Mouse (Mus musculus): ENCODE measurements around the gene Pvr.

Pvr gene

GRCm38 (mm10) chr7:19935961-19936360 lies 15.0 kb upstream of the Pvr start:
- in situ Hi-C loops (cut with MboI, MseI): loop anchor here (25.0 kb wide), 1 partner anchor 924 kb away; the partner anchor contains the start of genes Foxa3, Irf2bp1 and Sympk

GRCm38 (mm10) chr7:19935171-19935751 lies 14.3 kb upstream of the Pvr start:
- in situ Hi-C loops (cut with MboI, MseI): loop anchor here (25.0 kb wide), 1 partner anchor 923 kb away; the partner anchor contains the start of genes Foxa3, Irf2bp1 and Sympk

- in situ Hi-C loops (cut with MboI, MseI): loop anchor here (25.0 kb wide), 1 partner anchor 921 kb away; the partner anchor contains the start of genes Foxa3, Irf2bp1 and Sympk
Observed at GRCm38 (mm10) chr7:19932877-19933809, 12.2 kb upstream of the Pvr start.

DNA sequence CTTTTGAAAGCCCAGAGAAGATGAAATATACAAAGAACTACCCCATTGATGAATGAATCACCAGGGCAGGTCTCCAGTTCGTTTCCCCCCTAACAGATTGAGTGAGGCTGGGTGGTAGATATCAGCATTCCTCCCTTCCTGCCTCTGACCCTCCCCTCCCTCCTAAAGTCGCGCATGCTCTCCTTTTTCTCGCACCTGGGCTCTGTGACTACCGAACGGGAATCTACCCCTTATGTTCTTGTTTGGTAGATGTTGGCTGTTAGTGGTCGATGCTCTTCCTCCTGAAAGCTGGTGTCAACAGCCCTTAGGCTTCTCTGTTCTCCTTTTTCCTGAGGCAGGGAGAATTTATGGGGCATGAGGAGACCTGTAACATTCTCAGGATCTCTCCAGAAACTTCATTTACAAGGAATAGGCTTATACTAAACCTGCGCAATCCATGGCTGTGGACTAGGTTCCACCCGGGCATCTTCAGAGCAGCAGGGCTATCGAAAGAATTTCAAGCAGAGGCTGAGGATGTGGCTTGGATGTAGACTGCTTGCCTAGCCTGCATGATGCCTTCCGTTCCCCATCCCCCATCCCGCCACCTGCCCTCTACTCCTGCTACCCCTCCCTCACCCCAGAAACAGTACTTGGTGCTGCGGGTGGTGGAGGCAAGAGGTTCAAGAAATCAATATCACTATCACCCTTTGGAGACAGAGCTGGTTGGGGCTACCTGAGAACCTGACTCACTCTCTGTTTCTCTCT lies 11.3 kb upstream of the Pvr start:
- in situ Hi-C loops (cut with MboI, MseI): loop anchor here (25.0 kb wide), 1 partner anchor 920 kb away; the partner anchor contains the start of genes Foxa3, Irf2bp1 and Sympk

DNA sequence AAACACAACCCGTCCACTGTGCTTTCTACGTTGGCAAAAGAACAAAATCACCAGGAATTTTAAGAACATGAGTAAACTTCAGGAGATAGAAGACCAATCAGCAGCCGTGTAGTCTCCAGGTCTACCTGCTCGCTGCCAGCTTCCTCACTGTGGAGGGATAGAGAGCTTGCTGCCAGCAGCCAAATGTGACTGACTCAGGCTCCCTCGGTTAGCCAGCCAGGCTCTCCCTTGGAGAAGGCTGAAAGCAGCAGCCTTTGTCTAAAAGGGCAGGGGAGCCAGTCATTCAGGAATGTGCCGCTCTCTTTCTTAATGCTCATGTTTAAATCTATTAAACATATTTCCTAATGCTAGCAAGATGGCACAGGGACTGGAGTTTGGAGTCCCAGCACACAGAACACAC lies 9.5 kb upstream of the Pvr start:
- in situ Hi-C loops (cut with MboI, MseI): loop anchor here (25.0 kb wide), 1 partner anchor 918 kb away; the partner anchor contains the start of genes Foxa3, Irf2bp1 and Sympk

DNA sequence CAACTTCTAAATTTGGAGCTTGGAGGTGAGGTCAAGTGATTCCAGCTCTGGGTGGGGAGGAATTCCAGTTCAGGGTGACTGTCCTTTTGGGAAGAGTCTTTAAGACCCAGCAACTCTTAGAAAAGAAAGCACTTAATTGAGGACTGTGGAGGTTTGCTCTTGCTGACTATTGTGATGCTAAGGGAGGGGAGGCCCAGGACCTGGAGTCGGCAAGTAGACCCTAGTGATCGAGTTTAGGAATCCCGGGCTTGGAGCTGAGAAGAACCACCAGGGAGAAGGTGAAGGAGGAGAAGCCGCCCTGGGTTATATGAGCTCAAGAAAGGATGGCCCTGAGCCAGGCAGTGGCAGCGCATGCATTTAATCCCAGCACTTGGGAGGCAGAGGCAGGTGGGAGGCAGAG lies 7.5 kb upstream of the Pvr start:
- in situ Hi-C loops (cut with MboI, MseI): loop anchor here (25.0 kb wide), 1 partner anchor 916 kb away; the partner anchor contains the start of genes Foxa3, Irf2bp1 and Sympk

- in situ Hi-C loops (cut with MboI, MseI): loop anchor here (25.0 kb wide), 1 partner anchor 915 kb away; the partner anchor contains the start of genes Foxa3, Irf2bp1 and Sympk
Observed at GRCm38 (mm10) chr7:19926849-19927480, 6.0 kb upstream of the Pvr start.

DNA sequence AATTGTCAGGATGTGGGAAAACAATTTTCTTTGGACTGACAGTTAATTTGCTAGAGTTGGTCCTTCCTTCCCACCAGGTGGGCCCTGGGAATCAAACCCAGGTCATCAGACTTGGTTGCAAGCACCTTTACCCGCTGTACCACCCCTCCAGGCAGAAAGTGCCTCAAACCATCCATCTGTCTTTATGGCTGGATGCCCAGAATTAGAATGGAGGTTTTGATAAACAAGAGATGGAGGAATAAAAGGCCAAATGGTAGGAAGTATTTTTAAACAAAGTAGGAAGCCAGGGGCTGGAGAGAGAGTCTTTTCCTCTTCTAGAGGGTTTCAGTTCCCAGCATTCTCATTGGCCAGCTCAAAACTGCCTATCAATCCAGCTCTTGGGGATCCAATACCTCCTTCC lies 4.4 kb upstream of the Pvr start:
- in situ Hi-C loops (cut with MboI, MseI): loop anchor here (25.0 kb wide), 1 partner anchor 913 kb away; the partner anchor contains the start of genes Foxa3, Irf2bp1 and Sympk

DNA sequence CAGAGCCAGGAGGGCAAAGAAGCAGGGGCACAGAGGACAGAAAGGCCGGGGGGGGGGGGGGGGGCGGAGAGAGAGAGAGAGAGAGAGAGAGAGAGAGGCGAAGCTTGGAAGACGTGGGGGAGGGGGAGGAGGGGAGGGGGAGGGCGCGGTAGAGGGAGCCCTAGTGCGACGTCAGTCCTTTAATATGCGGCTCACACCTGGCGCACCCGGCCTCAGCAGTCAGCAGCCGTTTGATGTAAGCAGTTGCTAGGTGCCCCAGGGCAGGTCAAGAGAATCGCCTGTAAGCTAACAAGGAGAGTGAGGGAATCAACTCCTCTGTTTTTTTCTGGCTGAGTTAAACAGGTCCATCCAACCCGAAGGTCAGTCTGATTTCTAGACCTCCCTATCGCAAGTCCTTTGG lies 2.8 kb upstream of the Pvr start:
- in situ Hi-C loops (cut with MboI, MseI): no loop called here

DNA sequence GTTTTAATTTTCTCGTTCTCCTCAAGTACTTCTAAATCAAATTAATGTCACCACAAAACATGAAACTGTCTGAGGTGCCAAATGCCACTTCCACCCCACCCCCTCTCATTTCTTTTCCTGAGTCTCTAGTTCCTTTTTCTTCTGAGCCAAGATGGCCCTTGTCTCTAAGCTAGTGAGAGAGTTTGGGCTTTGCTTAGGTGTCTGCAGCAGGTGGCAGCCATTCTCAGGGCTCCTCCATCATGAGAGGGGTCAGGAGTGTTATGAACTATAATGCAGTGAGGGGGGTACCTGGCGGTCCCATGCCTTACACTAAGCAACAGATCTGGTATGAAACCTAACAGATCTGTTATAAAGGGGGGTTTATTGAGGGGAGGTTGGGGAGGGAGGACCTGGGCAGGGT lies 2.4 kb upstream of the Pvr start:
- in situ Hi-C loops (cut with MboI, MseI): no loop called here

GRCm38 (mm10) chr7:19920166-19920505 lies 824 bp downstream of the Pvr start:
- in situ Hi-C loops (cut with MboI, MseI): no loop called here

DNA sequence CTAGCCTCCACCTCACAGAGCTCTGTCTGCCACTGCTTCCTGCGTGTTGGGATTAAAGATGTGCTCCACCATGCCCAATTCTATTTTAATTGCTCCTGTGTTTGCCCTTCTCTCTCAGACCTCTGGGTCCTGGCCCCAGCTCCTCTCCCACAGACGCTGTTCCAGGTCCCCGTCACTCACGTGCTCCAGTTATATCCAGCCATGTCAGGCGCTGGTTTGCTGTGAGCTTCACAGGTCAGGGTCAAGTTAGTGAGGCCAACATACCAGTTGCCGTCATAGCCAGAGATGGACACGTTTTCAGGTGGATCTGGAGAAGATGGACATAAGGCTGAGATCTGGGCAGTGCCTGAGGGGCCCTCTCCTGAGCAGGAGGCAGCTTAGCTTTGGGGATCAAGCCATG lies 6.4 kb downstream of the Pvr start:
- in situ Hi-C loops (cut with MboI, MseI): loop anchor here (5.0 kb wide), 1 partner anchor 43 kb away; no protein-coding TSS in a partner anchor

GRCm38 (mm10) chr7:19911695-19912524 lies 9.1 kb downstream of the Pvr start:
- in situ Hi-C loops (cut with MboI, MseI): loop anchor here (5.0 kb wide), 1 partner anchor 45 kb away; no protein-coding TSS in a partner anchor

DNA sequence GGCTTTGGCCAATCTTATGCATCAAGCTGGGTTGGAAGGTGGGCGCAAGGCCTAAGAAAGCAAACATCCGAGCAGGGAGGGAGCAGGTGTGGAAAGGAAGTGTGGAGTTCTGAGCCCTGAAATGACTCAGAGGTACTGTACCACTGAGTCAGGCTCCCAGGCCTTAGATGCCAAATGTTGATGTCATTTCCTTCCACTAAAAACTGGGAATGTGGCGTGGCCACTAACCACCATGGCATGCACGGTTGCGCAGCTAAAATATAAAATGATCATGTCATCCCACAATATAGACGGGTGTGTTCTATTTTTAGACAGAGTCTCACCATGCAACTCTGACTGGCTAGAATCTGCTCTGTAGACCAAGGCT lies 9.7 kb downstream of the Pvr start:
- in situ Hi-C loops (cut with MboI, MseI): loop anchor here (5.0 kb wide), 1 partner anchor 46 kb away; no protein-coding TSS in a partner anchor

GRCm38 (mm10) chr7:19910421-19911291 lies 10.3 kb downstream of the Pvr start:
- in situ Hi-C loops (cut with MboI, MseI): loop anchor here (5.0 kb wide), 1 partner anchor 47 kb away; no protein-coding TSS in a partner anchor

GRCm38 (mm10) chr7:19889881-19890280 lies 31.1 kb downstream of the Pvr start:
- in situ Hi-C loops (cut with MboI, MseI): no loop called here

- in situ Hi-C loops (cut with MboI, MseI): no loop called here
Observed at GRCm38 (mm10) chr7:19887849-19888248, 33.1 kb downstream of the Pvr start, which contains the start of gene Ceacam19. Gene Ceacam19, minus strand, starts transcription at chr7:19887965.

DNA sequence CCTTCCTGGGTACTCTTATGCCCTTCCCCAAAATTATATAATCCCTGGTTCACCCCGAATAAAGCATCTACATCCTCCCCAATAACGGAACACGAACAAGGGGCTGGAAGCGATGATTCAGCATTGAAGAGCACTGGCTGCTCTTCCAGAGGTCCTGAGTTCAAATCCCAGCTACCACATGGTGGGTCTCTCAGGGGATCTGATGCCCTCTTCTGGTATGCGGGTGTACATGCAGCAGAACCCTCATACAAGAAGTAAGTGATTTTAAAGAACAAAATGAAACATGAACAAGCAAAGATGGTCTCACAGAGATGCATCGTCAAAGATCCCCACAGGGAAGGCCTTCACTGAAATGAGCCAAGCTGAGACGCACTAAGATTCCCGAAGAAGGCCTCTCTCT lies 40.2 kb downstream of the Pvr start:
- in situ Hi-C loops (cut with MboI, MseI): no loop called here
